Mouse (Mus musculus) myocyte (in vitro differentiated cells): ENCODE data around the gene Ctu2. TPM values are rescaled to one million over a fixed set of nuclear protein-coding genes. Genes with fewer than 3 reads are reported as not detected.

ENCODE experiments used
- H3K27me3 ChIP-seq: one replicate; pipeline ENCODE4 v1.6.1; 2011; ENCODE audit not compliant: control insufficient read depth, insufficient read depth, insufficient read length
- H3K36me3 ChIP-seq: one replicate; pipeline ENCODE4 v1.6.1; 2011; ENCODE audit not compliant: control insufficient read depth, insufficient read depth
- H3K4me2 ChIP-seq: one replicate; pipeline ENCODE4 v1.6.1; 2011; ENCODE audit warnings: low read depth, control low read depth
- H3K4me3 ChIP-seq: one replicate; pipeline ENCODE4 v1.5.1; 2011; ENCODE audit warnings: mild to moderate bottlenecking, control low read depth, moderate library complexity
- H3K79me2 ChIP-seq: one replicate; pipeline ENCODE4 v1.6.1; 2011; ENCODE audit not compliant: control insufficient read depth, insufficient read depth
- H3ac ChIP-seq: one replicate; pipeline ENCODE4 v1.6.1; 2011; ENCODE audit not compliant: control insufficient read depth, insufficient read length
- CEBPB ChIP-seq: IDR thresholded peaks from 2 replicates; pipeline ENCODE4 v1.6.1; 2011; ENCODE audit warnings: mild to moderate bottlenecking, moderate library complexity; ENCODE audit not compliant: poor library complexity, insufficient read depth, severe bottlenecking
- E2F4 ChIP-seq: IDR thresholded peaks from one replicate; pipeline ENCODE4 v1.6.1; 2011; ENCODE audit warnings: mild to moderate bottlenecking, control low read depth, moderate library complexity; ENCODE audit not compliant: insufficient read depth
- MAX ChIP-seq: IDR thresholded peaks from one replicate; pipeline ENCODE4 v1.6.1; 2011; ENCODE audit warnings: low read depth, mild to moderate bottlenecking, control low read depth
- MYOD1 ChIP-seq, 3 experiments: IDR thresholded peaks; one replicate each; pipeline ENCODE4 v1.6.1; 2011; ENCODE audit warnings: control low read depth in 2 of 3, low read depth in 2 of 3, mild to moderate bottlenecking in 2 of 3, moderate library complexity in 1 of 3; ENCODE audit not compliant: insufficient read length in 2 of 3, control insufficient read depth in 1 of 3
- MYOG ChIP-seq, 3 experiments: IDR thresholded peaks; one replicate each; pipeline ENCODE4 v1.6.1; 2011; ENCODE audit warnings: control low read depth in 2 of 3, low read depth in 2 of 3, mild to moderate bottlenecking in 2 of 3; ENCODE audit not compliant: insufficient read length in 2 of 3, control insufficient read depth in 1 of 3, insufficient read depth in 1 of 3
- POLR2A ChIP-seq: IDR thresholded peaks from one replicate; pipeline ENCODE4 v1.6.1; 2011; ENCODE audit warnings: low read depth, mild to moderate bottlenecking, control low read depth, moderate library complexity; ENCODE audit not compliant: insufficient read length
- POLR2AphosphoS2 ChIP-seq: IDR thresholded peaks from one replicate; pipeline ENCODE4 v1.6.1; 2011; ENCODE audit warnings: low read depth, control low read depth; ENCODE audit not compliant: insufficient read length
- REST ChIP-seq: IDR thresholded peaks from one replicate; pipeline ENCODE4 v1.6.1; 2011; ENCODE audit warnings: mild to moderate bottlenecking, control low read depth, moderate library complexity; ENCODE audit not compliant: insufficient read depth, insufficient read length
- SRF ChIP-seq: IDR thresholded peaks from one replicate; pipeline ENCODE4 v1.6.1; 2011; ENCODE audit warnings: low read depth; ENCODE audit not compliant: control insufficient read depth, insufficient read length
- TCF12 ChIP-seq: IDR thresholded peaks from one replicate; pipeline ENCODE4 v1.6.1; 2011; ENCODE audit warnings: mild to moderate bottlenecking, control low read depth; ENCODE audit not compliant: poor library complexity, insufficient read depth, severe bottlenecking
- TCF3 ChIP-seq: IDR thresholded peaks from one replicate; pipeline ENCODE4 v1.6.1; 2011; ENCODE audit warnings: low read depth, control low read depth; ENCODE audit not compliant: insufficient read length
- USF1 ChIP-seq: IDR thresholded peaks from one replicate; pipeline ENCODE4 v1.6.1; 2011; ENCODE audit warnings: low read depth, mild to moderate bottlenecking, control low read depth, moderate library complexity
- polyA plus RNA-seq: library from polyadenylated mRNA; unstranded; fragments of >200 nt; fragmentation: generic; extraction: Trizol; gene quantifications from one replicate; pipeline ENCODE4 v1.2.1, GENCODE M21; 2012; ENCODE audit warnings: missing spikeins

Ctu2 gene
- polyA plus RNA-seq, 1 experiment, result 31.5 TPM

DNA sequence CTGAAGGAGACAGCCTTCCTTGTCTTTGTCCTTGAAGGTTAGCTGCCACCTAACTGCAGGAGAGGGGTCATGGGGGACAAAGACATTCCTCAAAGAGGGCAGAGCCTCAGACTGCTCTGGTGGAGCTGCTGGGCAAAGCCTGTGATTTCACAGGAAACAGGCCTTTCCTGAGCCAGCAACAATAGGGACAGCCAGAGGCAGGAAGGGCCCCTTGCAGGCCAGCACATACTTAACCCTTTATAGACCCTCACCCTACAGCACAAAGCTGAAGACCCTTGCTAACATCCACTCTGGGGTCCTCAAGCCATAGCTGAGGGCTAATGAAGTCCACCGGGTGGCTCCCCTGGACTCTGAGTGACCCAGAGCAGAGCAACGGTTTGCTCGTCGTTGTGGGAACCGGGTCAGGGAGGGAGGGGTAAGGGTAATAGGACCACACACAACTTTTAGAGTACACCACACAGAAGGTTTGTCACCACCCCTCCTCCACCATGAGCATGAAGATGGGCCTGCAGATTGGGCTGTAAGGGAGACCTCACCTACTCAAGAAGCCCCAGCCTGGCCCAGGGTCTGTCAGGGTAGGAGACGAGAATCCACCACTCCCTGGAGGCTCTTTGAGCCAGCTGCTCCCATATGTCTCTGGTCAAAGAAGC, 41.7 kb downstream of the Ctu2 start:
- Histone ChIP-seq H3K4me2 (no peak overlapping the region), H3K4me3 (no peak overlapping the region), H3K36me3 (peaks cover 6% of the 10 kb centered on the region)

DNA sequence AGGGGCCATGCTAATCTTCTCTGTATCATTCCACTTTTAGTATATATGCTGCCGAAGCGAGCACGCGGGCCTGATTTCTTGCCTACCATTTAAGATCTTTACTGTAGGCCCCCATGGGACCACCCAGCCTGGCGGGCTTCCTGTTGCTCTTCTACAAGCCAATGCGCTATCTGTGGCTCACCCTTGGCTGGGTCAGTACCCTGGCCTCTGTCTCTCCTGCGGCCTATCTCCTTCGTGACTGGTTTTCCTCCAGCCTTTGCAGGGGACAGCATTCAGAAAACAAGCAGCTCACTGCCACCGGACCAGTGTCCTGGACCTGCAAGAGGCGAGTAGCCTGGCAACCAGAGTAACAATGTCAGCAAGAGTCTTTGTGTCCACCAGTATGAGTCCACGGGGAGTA, 44.7 kb downstream of the Ctu2 start:
- TF ChIP-seq MYOG (IDR thresholded peaks at IDR 0.05; ENCODE audit: control insufficient read depth in 1 of 3, insufficient read depth in 1 of 3, insufficient read length in 2 of 3, low read depth in 2 of 3) (no peak), MAX (no peak), POLR2A (no peak), MYOD1 (IDR thresholded peaks at IDR 0.05; ENCODE audit: control insufficient read depth in 1 of 3, insufficient read length in 2 of 3, low read depth in 2 of 3) (no peak), CEBPB (no peak), POLR2AphosphoS2 (no peak), TCF3 (no peak), SRF (no peak), E2F4 (no peak), TCF12 (no peak), REST (no peak), USF1 (no peak)
- Histone ChIP-seq H3K4me2 (no peak overlapping the region), H3ac (no peak overlapping the region), H3K4me3 (no peak overlapping the region), H3K36me3 (no peaks in the 10 kb centered on the region), H3K27me3 (no peaks in the 10 kb centered on the region), H3K79me2 (peaks cover 49% of the 10 kb centered on the region)

More for the DNA sequence above, 41.7 kb downstream of the Ctu2 start:
- peaks cover 48% of the 10 kb centered on the region for H3K79me2 ChIP-seq
- no peak overlapping the region for H3ac ChIP-seq
- no peaks in the 10 kb centered on the region for H3K27me3 ChIP-seq
- TF ChIP-seq MYOG (IDR thresholded peaks at IDR 0.05; ENCODE audit: control insufficient read depth in 1 of 3, insufficient read depth in 1 of 3, insufficient read length in 2 of 3, low read depth in 2 of 3), result peak in 1 of 3 experiments; percentile 26
- TF ChIP-seq POLR2AphosphoS2, result no peak

DNA sequence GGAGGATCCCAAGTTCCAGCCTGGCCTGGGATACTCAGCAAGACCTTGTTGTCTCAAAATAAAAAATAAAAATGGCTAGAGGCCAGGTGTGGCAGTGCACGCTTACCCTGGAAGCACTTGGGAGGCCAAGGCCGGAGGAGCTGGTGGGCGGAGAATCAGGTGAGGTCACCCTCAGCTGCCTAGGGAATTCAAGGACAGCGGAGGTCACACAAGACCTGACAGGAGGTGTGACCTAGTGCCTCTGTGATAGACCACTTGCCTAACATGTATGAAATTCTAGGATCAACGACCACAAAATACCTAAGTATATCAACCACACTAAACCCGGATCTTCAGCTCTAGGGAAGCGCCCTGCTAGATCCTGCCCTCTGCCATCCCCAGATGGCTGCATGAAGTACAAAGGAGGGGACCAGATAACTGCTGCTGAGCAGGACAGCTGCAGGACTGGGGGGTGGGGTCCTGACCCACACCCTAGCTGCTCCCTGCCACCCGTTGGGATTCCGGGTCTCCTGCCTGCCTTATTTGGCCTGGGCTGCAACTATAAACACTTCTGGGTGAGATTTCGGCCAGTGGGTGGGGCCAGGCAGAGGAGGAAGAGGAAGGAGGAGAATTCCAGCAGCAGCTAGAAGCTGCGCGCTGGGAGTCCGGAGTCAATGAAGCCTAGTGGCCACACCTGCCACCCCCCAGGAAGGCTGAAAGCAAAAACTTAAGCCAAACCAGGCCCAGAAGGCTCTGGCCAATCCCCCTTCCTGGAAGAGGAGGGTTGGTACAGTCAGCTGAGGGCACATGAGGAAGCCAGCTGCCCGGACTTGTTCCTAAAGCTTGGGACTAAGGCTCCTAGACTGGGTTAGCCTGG, 47.1 kb downstream of the Ctu2 start:
- H3ac ChIP-seq, result no peak overlapping the region
- peaks cover 71% of the 10 kb centered on the region for H3K79me2 ChIP-seq
- TF ChIP-seq MAX (no peak), TCF3 (peak; percentile 77), MYOD1 (IDR thresholded peaks at IDR 0.05; ENCODE audit: control insufficient read depth in 1 of 3, insufficient read length in 2 of 3, low read depth in 2 of 3) (peak; percentile 28 to 88 (median 84)), TCF12 (peak; percentile 53), MYOG (IDR thresholded peaks at IDR 0.05; ENCODE audit: control insufficient read depth in 1 of 3, insufficient read depth in 1 of 3, insufficient read length in 2 of 3, low read depth in 2 of 3) (peak; percentile 81 to 93 (median 88)), SRF (peak; percentile 99), USF1 (no peak), POLR2A (no peak), E2F4 (no peak), REST (no peak), POLR2AphosphoS2 (no peak)
- H3K36me3 ChIP-seq, result no peaks in the 10 kb centered on the region
- no peaks in the 10 kb centered on the region for H3K27me3 ChIP-seq
- H3K4me2 ChIP-seq, result peak overlapping the region; percentile 53
- no peak overlapping the region for H3K4me3 ChIP-seq

DNA sequence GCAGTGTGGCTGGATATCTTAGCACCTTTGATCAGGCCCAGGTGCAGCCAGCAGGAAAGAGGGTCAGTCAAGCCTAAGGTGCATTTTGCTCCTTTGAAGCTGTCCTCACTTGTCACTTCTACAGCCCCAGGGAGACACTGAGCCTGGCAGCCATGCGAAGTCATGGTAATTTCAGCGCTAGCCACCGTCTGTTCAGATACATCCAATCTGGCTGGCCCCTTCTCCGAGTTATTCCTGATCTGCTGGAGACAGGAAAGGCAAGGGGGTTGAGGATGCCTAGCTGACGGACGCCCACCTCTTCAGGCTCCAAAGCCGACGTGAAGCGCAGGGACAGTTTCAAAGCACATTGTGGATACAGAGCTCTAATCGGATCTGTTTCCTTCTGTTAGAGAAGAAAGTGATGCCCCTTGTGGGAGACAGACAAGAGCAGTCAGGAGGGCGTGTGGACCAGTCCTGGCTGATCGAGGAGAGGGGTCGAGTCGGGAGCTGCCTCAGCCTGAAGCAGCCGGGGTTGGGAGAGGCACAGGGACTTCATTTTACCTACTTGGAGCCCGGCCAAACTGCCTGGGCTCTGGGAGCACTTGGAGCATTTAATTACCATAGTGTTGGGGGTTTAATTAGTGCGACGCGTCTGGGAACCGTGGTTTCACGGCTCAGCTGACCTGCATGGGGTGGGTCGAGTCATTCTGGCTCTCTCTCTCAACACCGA, 47.9 kb downstream of the Ctu2 start:
- Histone ChIP-seq H3ac (no peak overlapping the region), H3K4me2 (peak overlapping the region; percentile 53), H3K79me2 (peaks cover 79% of the 10 kb centered on the region), H3K36me3 (no peaks in the 10 kb centered on the region), H3K4me3 (no peak overlapping the region), H3K27me3 (no peaks in the 10 kb centered on the region)
- TF ChIP-seq MAX, result no peak
- TF ChIP-seq USF1, result no peak
- no peak for TF ChIP-seq E2F4
- TF ChIP-seq CEBPB, result no peak
- TF ChIP-seq POLR2AphosphoS2, result peak; percentile 4
- no peak for TF ChIP-seq TCF3
- TF ChIP-seq POLR2A, result peak; percentile 17
- no peak for TF ChIP-seq MYOD1 (IDR thresholded peaks at IDR 0.05; ENCODE audit: control insufficient read depth in 1 of 3, insufficient read length in 2 of 3, low read depth in 2 of 3)
- TF ChIP-seq SRF, result no peak
